Mouse (Mus musculus) forebrain, embryonic 15.5 days (tissue): ENCODE data around the gene Mogat2. TPM values are rescaled to one million over a fixed set of nuclear protein-coding genes. Genes with fewer than 3 reads are reported as not detected.

Experiments
- ATAC-seq: fragments of 200-750 bp; cut with Nextera tagmentation; replicated peaks from 2 replicates; pipeline ENCODE4 v1.8.0; 2017; ENCODE audit warnings: mild to moderate bottlenecking, moderate TSS enrichment, moderate library complexity
- H3K27ac ChIP-seq: fragments of 300-500 bp; sonication (generic); replicated peaks from 2 replicates; pipeline ENCODE4 v1.5.1; 2015; ENCODE audit warnings: mild to moderate bottlenecking, inconsistent platforms
- H3K27me3 ChIP-seq: fragments of 300-500 bp; sonication (generic); 2 replicates; pipeline ENCODE4 v1.6.1; 2015; ENCODE audit warnings: inconsistent platforms
- H3K36me3 ChIP-seq: fragments of 300-500 bp; sonication (generic); 2 replicates; pipeline ENCODE4 v1.6.1; 2015; ENCODE audit warnings: mild to moderate bottlenecking, inconsistent platforms
- H3K4me1 ChIP-seq: fragments of 300-500 bp; sonication (generic); 2 replicates; pipeline ENCODE4 v1.6.1; 2015; ENCODE audit warnings: inconsistent platforms
- H3K4me2 ChIP-seq: fragments of 300-500 bp; sonication (generic); replicated peaks from 2 replicates; pipeline ENCODE4 v1.6.1; 2015; ENCODE audit warnings: mild to moderate bottlenecking, inconsistent platforms
- H3K4me3 ChIP-seq: fragments of 300-500 bp; sonication (generic); 2 replicates; pipeline ENCODE4 v1.5.1; 2015; ENCODE audit warnings: mild to moderate bottlenecking, inconsistent platforms
- H3K9ac ChIP-seq: fragments of 300-500 bp; sonication (generic); replicated peaks from 2 replicates; pipeline ENCODE4 v1.6.1; 2015; ENCODE audit warnings: mild to moderate bottlenecking, inconsistent platforms
- H3K9me3 ChIP-seq: fragments of 300-500 bp; sonication (generic); 2 replicates; pipeline ENCODE4 v1.6.1; 2016; ENCODE audit warnings: inconsistent platforms
- WGBS: fragments of 180-500 bp; shearing (Covaris S2); methylation state at CpG from one replicate; pipeline ENCODE4 v1.1.7; 2015; ENCODE audit warnings: mixed read lengths; 5-methylcytosine and 5-hydroxymethylcytosine counted together
- polyA plus RNA-seq: library from polyadenylated mRNA; unstranded; fragments of >200 nt; fragmentation: Nextera tagmentation; extraction: Ambion mirVana; gene quantifications from 2 replicates; pipeline ENCODE4 v1.2.1, GENCODE M21; 2015

The Mogat2 gene
- polyA plus RNA-seq, 1 experiment from 2014 or later: 1.2 TPM

DNA sequence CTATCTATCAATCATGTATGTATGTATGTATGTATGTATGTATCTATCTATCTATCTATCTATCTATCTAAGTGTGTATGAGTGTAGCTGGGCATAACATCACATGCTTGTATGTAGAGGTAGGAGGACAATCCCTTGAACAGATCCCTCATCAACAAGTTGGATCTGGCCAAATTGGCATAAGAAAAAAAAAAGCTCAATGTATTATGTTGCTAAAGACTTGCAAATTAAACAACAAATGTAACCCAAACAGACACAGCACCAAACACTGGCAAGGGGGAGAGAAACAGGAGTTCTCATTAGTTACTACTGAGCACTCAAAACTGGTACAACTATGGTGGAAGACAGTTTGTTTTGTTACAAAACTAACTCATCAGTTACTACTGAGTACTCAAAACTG lies 26.2 kb upstream of the Mogat2 start:
- no peaks in the 10 kb centered on the region for H3K9me3 ChIP-seq
- H3K36me3 ChIP-seq: no peaks in the 10 kb centered on the region
- no peak overlapping the region for H3K9ac ChIP-seq
- H3K27me3 ChIP-seq: no peaks in the 10 kb centered on the region
- ATAC-seq: no peak
- H3K27ac ChIP-seq: no peak overlapping the region
- peaks cover 11% of the 10 kb centered on the region for H3K4me1 ChIP-seq
- no peak overlapping the region for H3K4me2 ChIP-seq
- no peak overlapping the region for H3K4me3 ChIP-seq

GRCm38 (mm10) chr7:99263509-99263908 lies 25.1 kb upstream of the Mogat2 start:
- Histone ChIP-seq H3K4me1 (0 out of 2 replicates have a peak, but pooled peaks cover 3% of the 10 kb centered on the region), H3K36me3 (no peaks in the 10 kb centered on the region), H3K9ac (no peak overlapping the region), H3K27me3 (no peaks in the 10 kb centered on the region), H3K27ac (no peak overlapping the region), H3K9me3 (no peaks in the 10 kb centered on the region), H3K4me3 (no peak overlapping the region), H3K4me2 (no peak overlapping the region)
- ATAC-seq: no peak
- 80% methylated on average over 4 of the region's 4 CpGs for WGBS

DNA sequence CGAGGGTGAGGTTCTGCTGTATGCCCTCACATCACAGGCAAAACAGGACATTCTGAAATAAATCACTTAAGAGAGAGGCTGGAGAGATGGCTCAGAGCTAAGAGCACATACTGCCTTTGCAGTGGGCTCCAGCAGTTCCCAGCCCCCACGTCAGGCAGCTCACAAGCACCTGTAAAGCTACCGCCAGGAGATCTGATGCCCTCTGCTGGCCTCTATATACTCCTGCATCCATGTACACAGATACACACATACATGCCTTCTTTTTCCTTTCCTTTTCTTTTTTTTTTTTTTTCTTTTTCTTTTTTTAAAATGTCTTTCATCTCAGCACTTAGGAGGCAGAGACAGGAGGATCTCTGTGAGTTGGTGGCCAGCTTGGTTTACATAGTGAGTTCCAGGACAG lies 23.5 kb upstream of the Mogat2 start:
- Histone ChIP-seq H3K9ac (no peak overlapping the region), H3K36me3 (no peaks in the 10 kb centered on the region), H3K27me3 (no peaks in the 10 kb centered on the region), H3K9me3 (no peaks in the 10 kb centered on the region), H3K27ac (no peak overlapping the region), H3K4me2 (no peak overlapping the region), H3K4me1 (0 out of 2 replicates have a peak, but pooled peaks cover 3% of the 10 kb centered on the region), H3K4me3 (no peak overlapping the region)
- 49% methylated on average over 3 of the region's 3 CpGs for WGBS
- ATAC-seq: no peak

DNA sequence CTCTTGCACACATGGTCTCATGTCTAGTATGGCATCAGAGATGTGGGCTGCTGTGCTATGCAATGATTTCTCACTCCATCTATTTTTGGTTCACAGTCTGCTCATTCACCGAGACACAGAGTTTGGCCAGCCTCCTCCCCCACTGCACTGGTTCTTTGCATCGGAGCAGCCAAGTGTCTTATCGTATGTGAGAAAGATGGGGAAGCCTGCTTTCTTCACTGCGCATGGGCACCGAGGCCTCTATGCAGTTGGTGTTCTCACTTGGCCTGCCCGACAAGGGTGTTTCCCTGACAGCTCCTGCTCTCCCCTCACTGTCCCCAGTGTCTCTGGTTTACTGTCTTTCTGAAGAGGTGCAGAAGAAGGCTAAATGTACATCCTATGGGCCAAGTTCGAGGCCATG lies 16.6 kb upstream of the Mogat2 start:
- ATAC-seq: no peak
- 82% methylated on average over 7 of the region's 7 CpGs for WGBS

DNA sequence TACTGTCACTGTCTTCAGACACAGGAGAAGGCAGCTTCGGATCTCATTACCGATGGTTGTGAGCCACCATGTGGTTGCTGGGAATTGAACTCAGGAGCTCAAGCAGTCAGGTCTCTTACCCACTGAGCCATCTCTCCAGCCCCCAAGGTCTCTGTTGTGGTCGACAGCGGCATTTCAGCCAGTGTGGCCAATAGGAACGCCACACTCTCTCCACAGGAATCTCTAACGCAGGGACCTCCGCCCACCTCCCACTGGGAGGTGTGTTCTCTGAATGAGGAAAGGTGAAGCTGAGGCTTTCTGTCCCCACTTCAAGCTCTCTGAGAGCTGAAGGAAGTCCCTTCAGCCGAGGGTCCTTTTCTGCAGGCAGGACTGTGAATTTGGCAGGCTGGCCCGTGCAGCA lies 12.0 kb upstream of the Mogat2 start:
- Histone ChIP-seq H3K9me3 (no peaks in the 10 kb centered on the region), H3K27me3 (no peaks in the 10 kb centered on the region), H3K4me3 (no peak overlapping the region), H3K9ac (no peak overlapping the region), H3K4me1 (peaks cover 8% of the 10 kb centered on the region), H3K36me3 (no peaks in the 10 kb centered on the region), H3K27ac (no peak overlapping the region), H3K4me2 (no peak overlapping the region)
- no peak for ATAC-seq
- whole genome bisulfite sequencing: 34% methylated on average over 9 of the region's 9 CpGs

More for the DNA sequence above, 16.6 kb upstream of the Mogat2 start:
- Histone ChIP-seq H3K36me3 (no peaks in the 10 kb centered on the region), H3K9ac (no peak overlapping the region), H3K4me1 (no peaks in the 10 kb centered on the region), H3K9me3 (no peaks in the 10 kb centered on the region), H3K4me3 (no peak overlapping the region), H3K27ac (no peak overlapping the region), H3K27me3 (no peaks in the 10 kb centered on the region), H3K4me2 (no peak overlapping the region)

DNA sequence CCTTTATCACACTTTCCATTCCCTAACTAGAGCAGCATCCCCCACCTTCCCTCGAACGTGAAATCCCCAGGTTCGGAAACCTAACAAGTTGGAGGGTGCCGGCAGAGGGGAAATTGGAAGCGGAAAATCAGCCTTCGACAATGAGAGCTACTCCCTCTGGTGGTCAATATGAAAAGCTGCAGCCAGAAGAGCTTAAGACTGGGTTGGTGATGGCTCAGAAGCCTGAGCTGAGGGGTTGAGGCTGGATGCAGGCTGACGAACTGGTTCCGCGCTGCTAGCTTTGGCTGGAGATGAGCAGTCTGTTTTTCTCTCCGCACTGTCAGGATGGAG lies 11.1 kb upstream of the Mogat2 start:
- 0 out of 2 replicates have a peak overlapping the region, but pooled peaks have one; percentile 25 for H3K9ac ChIP-seq
- ATAC-seq: peak; percentile 82
- H3K27ac ChIP-seq: no peak overlapping the region

DNA sequence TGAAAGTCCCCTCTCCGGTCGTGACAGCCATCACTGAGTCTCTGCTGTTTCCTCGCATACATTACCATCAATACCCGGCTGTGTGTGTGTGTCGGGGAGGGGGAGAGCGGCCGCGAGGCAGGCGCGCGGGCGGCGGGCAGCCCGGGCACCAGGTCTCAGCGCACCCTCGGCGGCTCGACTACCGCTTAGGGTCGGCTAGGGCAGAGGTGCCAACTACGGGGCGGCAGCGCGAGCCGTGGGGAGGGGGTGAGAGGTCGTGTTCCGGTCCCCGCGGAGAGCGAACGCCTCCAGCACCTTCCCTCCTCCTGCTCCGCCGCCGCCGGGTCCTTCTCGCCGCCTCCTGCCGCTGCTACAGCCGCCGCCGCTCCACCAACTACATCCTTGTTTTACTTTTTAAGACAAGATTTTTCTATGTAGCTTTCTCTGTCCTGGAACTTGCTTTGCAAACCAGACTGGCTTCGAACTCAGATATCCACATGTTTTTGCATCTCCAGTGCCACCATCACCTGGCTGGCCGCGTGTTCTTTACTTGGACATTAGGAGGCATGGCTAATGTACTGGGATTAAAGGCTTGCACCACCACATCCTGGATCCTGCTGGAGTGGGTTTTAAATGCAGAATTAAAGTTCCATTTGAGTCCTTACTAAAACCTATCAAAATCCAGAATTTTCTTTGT lies 10.6 kb upstream of the Mogat2 start:
- Histone ChIP-seq H3K27ac (no peak overlapping the region), H3K36me3 (no peaks in the 10 kb centered on the region), H3K27me3 (no peaks in the 10 kb centered on the region), H3K9ac (0 out of 2 replicates have a peak overlapping the region, but pooled peaks have one; percentile 6), H3K9me3 (no peaks in the 10 kb centered on the region), H3K4me2 (peak overlapping the region; percentile 58), H3K4me1 (peaks cover 8% of the 10 kb centered on the region), H3K4me3 (peak overlapping the region; percentile 38)
- peak; percentile 72 for ATAC-seq
- WGBS: under 1% methylated on average over 41 of the region's 44 CpGs

More for the DNA sequence above, 11.1 kb upstream of the Mogat2 start:
- no peaks in the 10 kb centered on the region for H3K36me3 ChIP-seq
- no peaks in the 10 kb centered on the region for H3K27me3 ChIP-seq
- 2% methylated on average over 10 of the region's 10 CpGs for WGBS
- no peaks in the 10 kb centered on the region for H3K9me3 ChIP-seq
- peaks cover 8% of the 10 kb centered on the region for H3K4me1 ChIP-seq
- peak overlapping the region; percentile 58 for H3K4me2 ChIP-seq
- H3K4me3 ChIP-seq: peak overlapping the region; percentile 38

GRCm38 (mm10) chr7:99248157-99248742 lies 9.8 kb upstream of the Mogat2 start:
- Histone ChIP-seq H3K36me3 (no peaks in the 10 kb centered on the region), H3K4me3 (no peak overlapping the region), H3K27ac (no peak overlapping the region), H3K9ac (no peak overlapping the region), H3K27me3 (no peaks in the 10 kb centered on the region), H3K4me1 (peaks cover 8% of the 10 kb centered on the region), H3K9me3 (no peaks in the 10 kb centered on the region), H3K4me2 (peak overlapping the region; percentile 58; the same call in 1 of the 2 replicates)
- 38% methylated on average over 5 of the region's 5 CpGs for WGBS
- no peak for ATAC-seq

- Histone ChIP-seq H3K9me3 (no peaks in the 10 kb centered on the region), H3K9ac (no peak overlapping the region), H3K27me3 (no peaks in the 10 kb centered on the region), H3K4me3 (no peak overlapping the region), H3K4me2 (no peak overlapping the region), H3K4me1 (no peaks in the 10 kb centered on the region), H3K27ac (no peak overlapping the region), H3K36me3 (no peaks in the 10 kb centered on the region)
- no peak for ATAC-seq
- WGBS: 96% methylated on average over 11 of the region's 11 CpGs
Observed at GRCm38 (mm10) chr7:99242097-99242496, 3.7 kb upstream of the Mogat2 start.

- no peaks in the 10 kb centered on the region for H3K36me3 ChIP-seq
- H3K27ac ChIP-seq: no peak overlapping the region
- H3K4me2 ChIP-seq: no peak overlapping the region
- H3K9me3 ChIP-seq: no peaks in the 10 kb centered on the region
- no peak for ATAC-seq
- no peak overlapping the region for H3K9ac ChIP-seq
- H3K4me3 ChIP-seq: no peak overlapping the region
- H3K27me3 ChIP-seq: no peaks in the 10 kb centered on the region
- 22% methylated on average over 8 of the region's 8 CpGs for WGBS
- H3K4me1 ChIP-seq: no peaks in the 10 kb centered on the region
Observed at GRCm38 (mm10) chr7:99236888-99237660, 1.3 kb downstream of the Mogat2 start.

DNA sequence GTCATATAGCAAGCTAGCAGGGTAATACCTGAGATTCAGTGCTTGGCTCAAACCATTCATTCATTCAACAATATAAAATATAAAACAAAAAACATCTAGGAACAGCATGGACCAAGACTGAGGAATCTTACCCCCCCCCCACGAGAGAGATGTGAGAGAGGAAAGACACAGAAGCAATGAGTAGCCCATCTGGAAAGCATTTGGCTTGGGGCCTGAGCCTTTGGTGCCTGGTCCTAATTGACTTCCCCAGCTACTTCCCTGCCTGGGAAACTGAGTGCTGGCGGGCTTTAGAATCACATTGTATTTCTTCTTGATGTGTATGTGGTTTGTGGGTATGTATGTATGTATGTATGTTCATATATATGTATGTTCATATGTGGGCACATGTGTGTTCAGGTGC lies 2.8 kb downstream of the Mogat2 start:
- Histone ChIP-seq H3K27ac (no peak overlapping the region), H3K4me2 (no peak overlapping the region), H3K9ac (no peak overlapping the region), H3K9me3 (no peaks in the 10 kb centered on the region), H3K36me3 (no peaks in the 10 kb centered on the region), H3K27me3 (no peaks in the 10 kb centered on the region), H3K4me1 (no peaks in the 10 kb centered on the region), H3K4me3 (no peak overlapping the region)
- ATAC-seq: no peak
- WGBS: 74% methylated on average over 2 of the region's 2 CpGs

GRCm38 (mm10) chr7:99234916-99235315 lies 3.5 kb downstream of the Mogat2 start:
- H3K36me3 ChIP-seq: no peaks in the 10 kb centered on the region
- H3K9ac ChIP-seq: no peak overlapping the region
- H3K27me3 ChIP-seq: no peaks in the 10 kb centered on the region
- no peak for ATAC-seq
- 30% methylated on average over 2 of the region's 2 CpGs for WGBS
- H3K9me3 ChIP-seq: no peaks in the 10 kb centered on the region
- no peak overlapping the region for H3K4me3 ChIP-seq
- no peak overlapping the region for H3K27ac ChIP-seq
- H3K4me1 ChIP-seq: no peaks in the 10 kb centered on the region
- no peak overlapping the region for H3K4me2 ChIP-seq
